Mouse (Mus musculus) forebrain, embryonic 11.5 days (tissue): ENCODE measurements at regions not wholly inside any gene's neighbourhood (a gene's known extent, or its start where the extent isn't known, plus 50 kb on each side); places are given as distances from the start of the nearest gene placed in this dataset.

Source experiments
- ATAC-seq: fragments of 200-750 bp; cut with Nextera tagmentation; replicated peaks from 2 replicates; pipeline ENCODE4 v1.8.0; 2017; ENCODE audit warnings: moderate TSS enrichment; ENCODE audit not compliant: low FRiP score
- DNase-seq: peaks from one replicate; pipeline ENCODE4 v3.0.0-alpha.2; 2017; ENCODE audit warnings: low spot score
- H3K27ac ChIP-seq: fragments of 300-500 bp; sonication (generic); 2 replicates; pipeline ENCODE4 v1.5.1; 2014; ENCODE audit warnings: low read depth, low read length
- H3K27me3 ChIP-seq: fragments of 300-500 bp; sonication (generic); 2 replicates; pipeline ENCODE4 v1.6.1; 2014; ENCODE audit warnings: mild to moderate bottlenecking, low read length, mixed read lengths; ENCODE audit not compliant: control insufficient read depth, insufficient read depth
- H3K36me3 ChIP-seq: fragments of 300-500 bp; sonication (generic); 2 replicates; pipeline ENCODE4 v1.6.1; 2014; ENCODE audit warnings: mild to moderate bottlenecking, low read length, moderate library complexity, mixed read lengths; ENCODE audit not compliant: control insufficient read depth, insufficient read depth
- H3K4me1 ChIP-seq: fragments of 300-500 bp; sonication (generic); replicated peaks from 2 replicates; pipeline ENCODE4 v1.6.1; 2014; ENCODE audit warnings: low read length, mixed read lengths; ENCODE audit not compliant: control insufficient read depth, insufficient read depth
- H3K4me2 ChIP-seq: fragments of 300-500 bp; sonication (generic); 2 replicates; pipeline ENCODE4 v1.6.1; 2014; ENCODE audit warnings: low read depth, mild to moderate bottlenecking, low read length, moderate library complexity, mixed read lengths; ENCODE audit not compliant: severe bottlenecking
- H3K4me3 ChIP-seq: fragments of 300-500 bp; sonication (generic); 2 replicates; pipeline ENCODE4 v1.5.1; 2014; ENCODE audit warnings: low read depth, low read length
- H3K9ac ChIP-seq: fragments of 300-500 bp; sonication (generic); 2 replicates; pipeline ENCODE4 v1.6.1; 2014; ENCODE audit warnings: low read length
- H3K9me3 ChIP-seq: fragments of 300-500 bp; sonication (generic); 2 replicates; pipeline ENCODE4 v1.6.1; 2016; ENCODE audit warnings: low read length, mixed read lengths; ENCODE audit not compliant: control insufficient read depth
- WGBS: fragments of 180-500 bp; shearing (Covaris S2); extraction: QIAGEN DNeasy Blood & Tissue Kit; methylation state at CpG from one replicate; pipeline ENCODE4 v1.1.7; 2014; 5-methylcytosine and 5-hydroxymethylcytosine counted together

- H3K9me3 ChIP-seq = no peaks in the 10 kb centered on the region
- no peaks in the 10 kb centered on the region for H3K27me3 ChIP-seq
- no peak overlapping the region for H3K9ac ChIP-seq
- ATAC-seq = no peak
- no peak overlapping the region for H3K4me2 ChIP-seq
- no peak for DNase-seq
- 58% methylated on average over 2 of the region's 2 CpGs for WGBS
- H3K4me1 ChIP-seq = no peaks in the 10 kb centered on the region
- no peaks in the 10 kb centered on the region for H3K36me3 ChIP-seq
- H3K27ac ChIP-seq = no peak overlapping the region
- H3K4me3 ChIP-seq = no peak overlapping the region
Observed at GRCm38 (mm10) chr3:39360278-39360677, 473.5 kb downstream of the Fat4 start.

GRCm38 (mm10) chr3:39370926-39371325 is 484.2 kb downstream of the Fat4 start:
- no peak overlapping the region for H3K9ac ChIP-seq
- DNase-seq = no peak
- no peak for ATAC-seq
- no peaks in the 10 kb centered on the region for H3K36me3 ChIP-seq
- H3K4me1 ChIP-seq = no peaks in the 10 kb centered on the region
- WGBS = 96% methylated on average over 4 of the region's 4 CpGs
- H3K4me2 ChIP-seq = no peak overlapping the region
- no peaks in the 10 kb centered on the region for H3K9me3 ChIP-seq
- H3K27me3 ChIP-seq = no peaks in the 10 kb centered on the region
- no peak overlapping the region for H3K4me3 ChIP-seq
- H3K27ac ChIP-seq = no peak overlapping the region

GRCm38 (mm10) chr3:39372426-39372950 is 485.7 kb downstream of the Fat4 start:
- Histone ChIP-seq H3K9ac (no peak overlapping the region), H3K4me3 (no peak overlapping the region), H3K4me1 (no peaks in the 10 kb centered on the region), H3K27ac (no peak overlapping the region), H3K36me3 (no peaks in the 10 kb centered on the region), H3K4me2 (no peak overlapping the region), H3K27me3 (no peaks in the 10 kb centered on the region), H3K9me3 (no peaks in the 10 kb centered on the region)
- no peak for ATAC-seq
- no peak for DNase-seq
- 76% methylated on average over 10 of the region's 10 CpGs for WGBS

GRCm38 (mm10) chr3:39375465-39375864 is 488.7 kb downstream of the Fat4 start:
- no peak overlapping the region for H3K4me3 ChIP-seq
- no peaks in the 10 kb centered on the region for H3K27me3 ChIP-seq
- no peak overlapping the region for H3K9ac ChIP-seq
- H3K4me2 ChIP-seq = no peak overlapping the region
- no peaks in the 10 kb centered on the region for H3K36me3 ChIP-seq
- WGBS = 92% methylated on average over 5 of the region's 5 CpGs
- ATAC-seq (no peak), DNase-seq (no peak)
- H3K9me3 ChIP-seq = no peaks in the 10 kb centered on the region
- H3K4me1 ChIP-seq = no peaks in the 10 kb centered on the region
- H3K27ac ChIP-seq = no peak overlapping the region

GRCm38 (mm10) chr3:39388491-39388890 is 501.8 kb downstream of the Fat4 start:
- Histone ChIP-seq H3K27ac (no peak overlapping the region), H3K4me1 (no peaks in the 10 kb centered on the region), H3K9ac (no peak overlapping the region), H3K9me3 (no peaks in the 10 kb centered on the region), H3K4me2 (no peak overlapping the region), H3K4me3 (no peak overlapping the region), H3K36me3 (no peaks in the 10 kb centered on the region), H3K27me3 (no peaks in the 10 kb centered on the region)
- ATAC-seq (no peak), DNase-seq (no peak)
- 80% methylated on average over 1 of the region's 1 CpGs for WGBS

GRCm38 (mm10) chr3:39390442-39390841 is 503.7 kb downstream of the Fat4 start:
- H3K36me3 ChIP-seq = no peaks in the 10 kb centered on the region
- no peaks in the 10 kb centered on the region for H3K4me1 ChIP-seq
- no peak for DNase-seq
- H3K27ac ChIP-seq = no peak overlapping the region
- H3K27me3 ChIP-seq = no peaks in the 10 kb centered on the region
- H3K9ac ChIP-seq = no peak overlapping the region
- ATAC-seq = no peak
- H3K4me3 ChIP-seq = no peak overlapping the region
- no peaks in the 10 kb centered on the region for H3K9me3 ChIP-seq
- WGBS = 87% methylated on average over 9 of the region's 9 CpGs
- H3K4me2 ChIP-seq = no peak overlapping the region

GRCm38 (mm10) chr3:39392053-39392452 is 505.3 kb downstream of the Fat4 start:
- DNase-seq = no peak
- no peaks in the 10 kb centered on the region for H3K4me1 ChIP-seq
- 73% methylated on average over 2 of the region's 2 CpGs for WGBS
- ATAC-seq = no peak
- no peak overlapping the region for H3K4me3 ChIP-seq
- H3K36me3 ChIP-seq = no peaks in the 10 kb centered on the region
- no peak overlapping the region for H3K9ac ChIP-seq
- H3K27ac ChIP-seq = no peak overlapping the region
- H3K9me3 ChIP-seq = no peaks in the 10 kb centered on the region
- no peak overlapping the region for H3K4me2 ChIP-seq
- no peaks in the 10 kb centered on the region for H3K27me3 ChIP-seq

- ATAC-seq (no peak), DNase-seq (no peak)
- H3K4me2 ChIP-seq = no peak overlapping the region
- no peak overlapping the region for H3K9ac ChIP-seq
- no peak overlapping the region for H3K4me3 ChIP-seq
- no peak overlapping the region for H3K27ac ChIP-seq
- no peaks in the 10 kb centered on the region for H3K27me3 ChIP-seq
- H3K9me3 ChIP-seq = no peaks in the 10 kb centered on the region
- H3K36me3 ChIP-seq = no peaks in the 10 kb centered on the region
- H3K4me1 ChIP-seq = no peaks in the 10 kb centered on the region
Observed at GRCm38 (mm10) chr3:39396672-39397071, 509.9 kb downstream of the Fat4 start.

GRCm38 (mm10) chr3:39397255-39397654 is 510.5 kb downstream of the Fat4 start:
- ATAC-seq (no peak), DNase-seq (no peak)
- Histone ChIP-seq H3K36me3 (no peaks in the 10 kb centered on the region), H3K27ac (no peak overlapping the region), H3K9me3 (no peaks in the 10 kb centered on the region), H3K4me1 (no peaks in the 10 kb centered on the region), H3K4me2 (no peak overlapping the region), H3K4me3 (no peak overlapping the region), H3K27me3 (no peaks in the 10 kb centered on the region), H3K9ac (no peak overlapping the region)
- 80% methylated on average over 3 of the region's 3 CpGs for WGBS
